Mouse (Mus musculus): ENCODE results near the gene Tmem30c.

Gene Tmem30c

GRCm38 (mm10) chr16:57292765-57293164 is at the start of gene Tmem30c:
TSS of gene Tmem30c (minus strand) at chr16:57292865.
- no peak for DNase-seq

DNA sequence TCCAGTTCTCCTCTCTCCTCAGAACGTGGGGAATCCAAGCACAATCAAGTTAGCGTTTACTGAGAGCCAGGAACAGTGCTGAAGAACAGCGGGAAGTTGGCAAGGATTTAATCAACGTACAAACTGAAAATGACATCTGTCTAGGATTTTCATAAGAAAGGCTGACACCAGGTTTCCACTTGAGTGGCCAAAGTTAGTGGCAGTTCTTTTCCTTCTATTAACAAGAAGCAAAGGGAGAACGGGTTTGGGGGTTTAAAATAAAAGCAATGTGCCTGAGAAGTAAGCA is 47.9 kb upstream of the Tmem30c start:
- DNase-seq, result no peak

DNA sequence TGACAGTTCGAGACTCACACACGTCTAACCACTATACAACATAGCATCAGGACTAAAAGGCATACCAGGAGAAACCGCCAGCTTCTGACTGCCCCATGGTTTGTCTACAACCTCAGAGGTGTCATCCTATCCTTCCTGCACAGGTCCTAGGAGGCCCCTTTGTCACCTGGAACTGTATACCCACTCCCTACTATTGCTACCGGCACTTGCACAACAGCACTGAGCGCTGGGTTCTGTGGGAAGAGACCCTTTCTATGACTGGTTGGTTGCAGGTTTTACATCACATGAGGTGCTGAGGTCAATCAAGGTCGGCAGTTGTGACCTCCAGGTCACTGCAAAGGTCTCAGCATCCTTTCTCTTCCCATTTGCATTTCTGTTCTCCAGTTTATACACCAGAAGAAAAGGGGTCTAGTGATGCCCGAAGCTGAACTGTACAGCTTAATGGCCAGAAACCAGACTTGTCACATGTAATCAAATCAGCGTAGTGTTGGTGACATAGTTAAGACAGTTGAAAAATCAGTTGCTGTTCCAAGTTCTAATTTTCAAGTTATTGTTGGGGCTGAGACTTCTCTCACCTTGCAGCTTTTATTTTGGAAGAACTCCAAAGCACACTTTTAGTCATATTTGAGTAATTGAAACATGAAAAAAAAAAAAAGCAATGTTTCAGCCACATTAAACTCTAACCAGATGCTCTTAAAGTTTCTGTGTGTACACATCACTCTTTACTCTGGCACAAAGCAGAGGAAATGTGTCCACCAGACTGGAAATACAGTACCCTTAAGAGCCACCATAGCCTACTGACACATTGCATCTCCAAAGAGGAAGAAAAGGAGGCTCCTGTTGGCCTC is 47.3 kb upstream of the Tmem30c start:
- DNase-seq, result no peak

DNA sequence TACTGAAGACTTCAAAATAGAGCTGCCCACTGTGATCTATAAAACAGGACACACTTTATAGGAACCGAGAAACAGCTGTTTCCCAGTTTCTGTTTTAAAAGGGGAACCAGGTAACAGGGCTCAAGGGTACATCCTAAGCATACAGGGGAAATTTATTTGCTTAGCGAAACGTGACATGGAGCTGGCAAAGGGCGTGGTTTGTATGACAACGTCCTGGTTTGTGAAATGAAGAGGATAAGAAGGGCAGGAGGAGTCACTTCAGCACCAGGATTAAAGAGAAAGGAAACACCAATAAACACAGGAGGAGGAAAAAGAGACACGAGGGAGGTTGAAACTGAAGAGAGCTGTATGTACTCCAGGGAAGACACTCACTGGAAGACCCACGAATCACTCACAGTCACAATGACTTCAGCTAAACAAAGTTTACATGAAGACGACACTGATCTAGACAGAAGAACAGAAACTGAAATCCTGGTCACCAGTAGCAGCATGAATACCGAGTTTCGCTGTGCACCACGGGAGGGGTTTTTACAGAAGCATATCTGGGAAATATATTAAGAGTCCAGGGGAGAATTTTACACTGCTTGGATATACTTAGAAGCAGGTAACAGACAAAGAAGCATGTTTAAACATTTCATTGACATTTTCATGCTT is 44.2 kb upstream of the Tmem30c start:
- DNase-seq, result no peak

DNA sequence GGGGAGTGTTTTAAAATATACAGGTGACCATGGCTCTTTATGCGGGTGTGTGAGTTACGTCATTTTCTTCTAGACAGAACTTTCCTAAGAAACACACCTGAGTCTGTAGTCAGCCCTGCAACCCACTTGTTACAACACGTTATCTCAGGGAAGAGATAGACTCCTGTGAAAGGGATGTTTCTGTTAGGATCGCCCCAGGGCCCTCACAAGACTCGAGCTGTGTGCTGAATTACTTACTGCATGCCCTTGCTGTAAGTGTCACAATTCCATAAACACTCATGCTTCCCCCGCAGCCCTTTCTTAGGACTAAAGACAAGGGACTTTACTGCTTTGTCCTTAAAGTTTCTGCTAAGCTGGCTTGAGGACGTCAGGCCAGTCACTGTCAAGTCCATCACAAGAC is 39.6 kb upstream of the Tmem30c start:
- no peak for DNase-seq

- no peak for DNase-seq
These were observed 37.4 kb upstream of the Tmem30c start for GRCm38 (mm10) chr16:57330111-57330510.

- no peak for DNase-seq
These were observed 36.4 kb upstream of the Tmem30c start for GRCm38 (mm10) chr16:57329028-57329427.

DNA sequence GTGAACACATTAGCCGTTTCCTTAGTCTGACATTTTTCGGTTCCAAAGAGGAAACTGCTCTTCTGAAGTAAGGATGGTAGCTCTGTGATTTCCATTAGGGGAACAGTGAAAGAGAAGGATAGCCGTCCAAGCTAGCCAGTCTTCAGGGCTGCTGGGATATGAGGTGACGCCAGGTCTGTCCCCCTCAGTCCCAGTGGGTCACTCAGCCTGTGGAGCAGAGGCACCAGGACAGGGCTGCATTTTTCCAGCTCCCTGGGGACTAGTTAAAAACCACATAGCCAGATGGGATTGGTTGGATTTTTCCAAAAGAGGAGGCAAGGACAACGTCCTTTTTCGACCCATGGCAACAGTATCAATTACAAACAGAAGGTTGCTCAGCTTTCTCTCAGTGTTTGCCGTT is 34.3 kb upstream of the Tmem30c start:
- no peak for DNase-seq

GRCm38 (mm10) chr16:57319284-57320124 is 26.8 kb upstream of the Tmem30c start:
- DNase-seq, result no peak

- no peak for DNase-seq
These were observed 26.0 kb upstream of the Tmem30c start for GRCm38 (mm10) chr16:57318637-57319125.

GRCm38 (mm10) chr16:57317882-57318636 is 25.4 kb upstream of the Tmem30c start:
- DNase-seq, result no peak

DNA sequence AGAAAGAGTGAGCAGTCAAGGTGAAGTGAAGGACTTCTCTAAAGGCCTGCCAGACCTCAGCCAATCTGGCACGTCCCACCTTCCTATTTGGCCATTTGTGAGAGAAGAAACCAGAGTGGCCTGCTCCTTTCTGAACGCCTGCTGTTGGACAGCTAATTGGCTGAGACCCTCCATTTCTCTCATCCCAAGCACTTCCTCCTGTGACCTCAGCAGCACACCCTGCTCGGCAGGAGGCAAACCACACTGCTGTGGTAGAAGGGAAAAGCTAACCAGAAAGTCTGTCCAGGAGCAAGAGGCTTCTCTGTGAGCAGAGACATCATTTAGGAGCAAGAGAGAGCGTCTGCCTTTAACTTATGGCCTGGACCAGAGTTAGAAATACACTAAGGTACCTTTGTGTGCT is 24.5 kb upstream of the Tmem30c start:
- DNase-seq, result no peak

- no peak for DNase-seq
These were observed 22.4 kb upstream of the Tmem30c start for GRCm38 (mm10) chr16:57315026-57315425.

DNA sequence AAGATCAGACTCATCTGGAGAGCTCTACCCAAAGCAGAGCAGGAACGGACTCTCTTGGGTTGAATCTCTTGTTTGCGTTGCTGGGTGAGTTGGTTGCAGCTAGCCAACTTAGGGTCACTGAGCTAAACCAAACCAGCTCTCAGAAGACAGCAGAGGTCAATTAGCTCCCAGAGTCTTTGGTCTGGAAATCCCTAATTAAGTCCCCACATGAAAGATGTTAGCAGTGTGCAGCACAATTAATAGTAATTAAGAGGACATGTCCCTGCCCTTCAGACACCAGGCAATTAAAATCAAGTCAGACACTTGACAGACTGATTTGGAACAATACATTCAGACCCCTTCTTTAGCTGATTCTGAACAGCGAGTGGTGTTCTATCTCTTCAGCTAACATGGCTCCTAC is 21.6 kb upstream of the Tmem30c start:
- DNase-seq, result no peak

- no peak for DNase-seq
These were observed 20.8 kb upstream of the Tmem30c start for GRCm38 (mm10) chr16:57313487-57313886.

DNA sequence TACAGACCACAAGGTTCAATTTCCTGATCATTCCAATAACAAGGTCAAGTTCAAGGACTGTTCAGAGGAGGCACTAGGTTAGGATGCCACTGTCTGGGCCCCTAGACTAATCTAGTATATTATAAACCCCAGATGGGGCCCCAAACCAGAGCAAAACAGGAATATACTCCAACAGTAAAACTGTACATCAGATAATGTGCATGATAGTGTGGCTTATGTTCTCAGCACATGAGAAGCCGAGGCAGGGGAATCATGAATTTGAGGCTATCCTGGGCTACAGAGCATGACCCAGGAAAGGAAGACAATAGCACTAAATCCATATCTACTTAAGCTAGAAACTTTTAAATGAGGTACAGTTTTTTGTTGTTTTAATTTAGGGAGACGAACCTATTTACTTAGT is 19.5 kb upstream of the Tmem30c start:
- no peak for DNase-seq

DNA sequence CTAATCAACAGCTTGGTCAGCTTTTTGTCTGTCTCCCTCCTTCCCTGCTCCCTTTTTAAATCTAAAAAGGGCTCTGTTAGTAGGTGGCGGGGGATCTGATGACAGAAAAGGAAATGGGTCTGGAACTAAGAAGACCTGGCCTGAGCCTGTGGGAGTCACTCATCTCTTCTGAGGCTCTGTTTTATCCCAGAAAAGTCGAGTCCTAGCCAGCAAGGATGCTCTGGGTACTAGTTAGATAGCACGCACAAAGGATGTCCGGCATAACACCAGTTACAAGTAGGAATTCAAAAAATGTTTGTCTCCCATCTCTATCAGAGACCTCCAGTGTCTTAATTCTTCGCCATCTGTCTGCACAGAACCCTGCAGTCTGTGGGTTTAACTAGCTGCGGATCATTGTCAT is 12.8 kb upstream of the Tmem30c start:
- DNase-seq, result no peak

DNA sequence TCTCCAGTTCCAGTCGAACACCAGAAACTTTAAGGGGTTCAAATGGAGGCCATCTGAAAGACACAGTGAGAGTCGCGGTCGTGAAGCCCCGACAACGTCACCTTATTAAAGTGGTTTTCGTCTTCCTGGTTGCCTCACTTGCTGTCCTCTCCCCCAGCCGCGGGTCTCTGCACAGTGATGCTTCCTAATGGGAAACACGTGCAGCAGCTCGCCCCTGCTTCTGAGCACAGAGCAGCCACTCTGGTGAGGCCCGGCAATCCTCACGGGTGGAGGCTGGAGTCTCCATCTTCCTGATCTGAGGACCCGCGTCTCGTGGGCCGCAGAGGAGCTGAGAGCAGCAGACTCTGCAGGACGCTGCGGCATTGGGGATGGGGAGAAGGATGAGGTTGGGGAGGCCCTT is 11.1 kb upstream of the Tmem30c start:
- DNase-seq, result no peak

GRCm38 (mm10) chr16:57302792-57303698 is 10.4 kb upstream of the Tmem30c start:
- no peak for DNase-seq

DNA sequence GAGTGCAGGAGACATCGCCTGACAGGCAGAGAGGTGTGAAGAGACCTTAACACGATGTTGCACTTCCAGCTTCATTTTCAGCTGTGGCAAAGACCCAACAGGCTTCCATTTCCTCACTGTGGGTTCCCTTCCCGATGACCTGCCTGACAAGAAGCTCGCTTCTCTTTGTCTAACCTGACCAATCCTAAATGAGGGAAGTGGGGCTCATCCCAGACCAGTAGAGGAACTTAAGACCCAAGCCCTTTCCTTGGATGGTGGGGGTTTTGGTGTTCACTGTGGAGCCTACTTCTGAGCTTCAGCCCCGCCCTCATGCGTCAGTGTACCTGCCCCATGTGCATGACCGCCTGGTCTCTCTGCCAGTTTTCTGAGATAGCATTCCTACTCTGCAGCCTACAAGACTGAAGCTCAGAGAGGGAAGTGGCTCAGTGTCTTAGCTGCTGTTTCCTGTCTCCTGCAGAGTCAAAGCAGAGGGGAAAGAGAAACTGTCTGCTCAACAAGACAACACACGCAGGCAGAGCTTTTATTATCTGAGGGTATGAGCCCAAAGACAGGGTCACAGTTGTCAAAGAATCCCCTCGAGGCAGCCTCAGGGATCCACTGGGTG is 8.9 kb upstream of the Tmem30c start:
- no peak for DNase-seq

DNA sequence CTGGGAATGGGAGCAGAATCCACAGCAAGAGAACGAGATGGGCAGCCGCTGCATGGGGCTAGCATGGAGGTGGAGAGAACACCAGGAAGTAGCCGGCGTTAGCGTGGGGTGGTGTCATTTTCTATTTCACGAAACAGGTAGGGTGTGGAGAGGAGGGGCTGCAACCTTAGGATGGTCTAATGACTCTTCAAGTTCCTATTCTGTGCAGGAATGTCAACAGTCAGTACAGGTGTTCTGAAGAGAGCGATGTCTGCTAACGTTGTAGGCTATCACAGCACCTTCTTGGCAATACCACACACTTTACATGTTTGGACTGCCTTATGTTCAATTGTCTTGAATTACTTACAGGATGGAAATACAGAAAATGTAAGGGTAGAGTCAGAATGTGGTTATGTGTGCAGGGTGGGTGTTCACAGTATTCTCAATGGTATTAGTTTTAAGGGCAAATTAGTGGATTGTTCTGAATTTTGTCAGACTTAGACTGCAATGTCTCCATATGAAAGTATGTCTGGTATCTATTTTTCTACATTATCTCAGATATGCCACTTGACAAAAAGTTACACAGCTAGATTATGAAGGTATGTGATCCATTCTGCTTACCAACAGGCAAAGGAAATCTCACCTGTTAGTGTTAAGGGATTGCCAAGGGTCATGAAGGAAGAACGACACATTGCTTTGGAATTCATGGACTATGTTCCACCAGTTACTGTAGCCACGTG is 2.7 kb upstream of the Tmem30c start:
- no peak for DNase-seq

Data from right cerebral cortex, postnatal 4 days (tissue).